Mouse (Mus musculus) ES-E14 (cell line): ENCODE results near the gene Samd4. TPM values are rescaled to one million over a fixed set of nuclear protein-coding genes. Genes with fewer than 3 reads are reported as not detected.

ENCODE experiments used
- DNase-seq: peaks from one replicate; pipeline ENCODE4 v3.0.0-alpha.2; 2013; ENCODE audit warnings: low read depth, low spot score
- H3K27ac ChIP-seq: 2 replicates; pipeline ENCODE4 v1.5.1; 2012; ENCODE audit warnings: low read depth, mild to moderate bottlenecking, low read length, moderate library complexity, mixed read lengths; ENCODE audit not compliant: poor library complexity, insufficient read depth, severe bottlenecking
- H3K36me3 ChIP-seq: 2 replicates; pipeline ENCODE4 v1.6.1; 2012; ENCODE audit warnings: mild to moderate bottlenecking, low read length, moderate library complexity, mixed read lengths; ENCODE audit not compliant: control insufficient read depth, poor library complexity, insufficient read depth, severe bottlenecking
- H3K4me1 ChIP-seq, 2 experiments: fragments of 150-350 bp in 1 of 2; sonication (generic) in 1 of 2; 2 replicates each; pipeline ENCODE4 v1.6.1; 2012; ENCODE audit warnings: low read length in 2 of 2, mild to moderate bottlenecking in 1 of 2, mixed read lengths in 1 of 2; ENCODE audit not compliant: control insufficient read depth in 2 of 2, insufficient read depth in 2 of 2, poor library complexity in 1 of 2
- H3K4me3 ChIP-seq, 2 experiments: fragments of 150-350 bp in 1 of 2; sonication (generic) in 1 of 2; 2 replicates each; pipeline ENCODE4 v1.5.1; 2012; ENCODE audit warnings: low read length in 2 of 2, low read depth in 1 of 2, mild to moderate bottlenecking in 1 of 2, mixed read lengths in 1 of 2; ENCODE audit not compliant: insufficient read depth in 1 of 2, poor library complexity in 1 of 2, severe bottlenecking in 1 of 2
- H3K9ac ChIP-seq: 2 replicates; pipeline ENCODE4 v1.6.1; 2012; ENCODE audit warnings: low read depth, mild to moderate bottlenecking, low read length, mixed read lengths; ENCODE audit not compliant: poor library complexity, insufficient read depth, severe bottlenecking
- H3K9me3 ChIP-seq: fragments of 150-350 bp; sonication (generic); 2 replicates; pipeline ENCODE4 v1.6.1; 2012; ENCODE audit warnings: low read depth, mild to moderate bottlenecking, low read length; ENCODE audit not compliant: control insufficient read depth, insufficient read depth
- CHD2 ChIP-seq: IDR thresholded peaks from 2 replicates; pipeline ENCODE4 v1.6.1; 2014; ENCODE audit warnings: mild to moderate bottlenecking, low read depth, low read length, inconsistent platforms
- HCFC1 ChIP-seq: IDR thresholded peaks from 2 replicates; pipeline ENCODE4 v1.6.1; 2012; ENCODE audit warnings: low read length, inconsistent platforms, borderline replicate concordance; ENCODE audit not compliant: insufficient read depth
- MAFK ChIP-seq: IDR thresholded peaks from 2 replicates; pipeline ENCODE4 v1.6.1; 2014; ENCODE audit warnings: mild to moderate bottlenecking, low read depth, low read length, inconsistent platforms; ENCODE audit not compliant: insufficient read depth
- ZC3H11A ChIP-seq: IDR thresholded peaks from 2 replicates; pipeline ENCODE4 v1.6.1; 2012; ENCODE audit warnings: low read depth, mild to moderate bottlenecking, inconsistent platforms, low read length, borderline replicate concordance
- ZNF384 ChIP-seq: IDR thresholded peaks from 2 replicates; pipeline ENCODE4 v1.6.1; 2012; ENCODE audit warnings: low read depth, low read length, inconsistent platforms
- in situ Hi-C, 2 experiments: fragments of 600-800 bp; cut with MboI; formaldehyde crosslinking; loops; one replicate each; pipeline ENCODE4 v1.15.1; 2025; ENCODE audit warnings: low sequenced_read_pairs in 2 of 2, inconsistent platforms in 1 of 2; ENCODE audit not compliant: unreplicated experiment in 2 of 2
- total RNA-seq: library from RNA; depleted of rRNA; stranded (reverse); fragments of 300-350 nt; gene quantifications from 2 replicates; pipeline ENCODE4 v1.2.3, GENCODE M21; 2012

Samd4 gene
- total RNA-seq, 1 experiment, result 4.2 TPM

- no peak for TF ChIP-seq MAFK
- TF ChIP-seq ZNF384, result no peak
- TF ChIP-seq HCFC1, result no peak
- no peak for TF ChIP-seq ZC3H11A
- TF ChIP-seq CHD2, result no peak
- in situ Hi-C loops, result no loop called here
- Histone ChIP-seq H3K9ac (no peak overlapping the region), H3K9me3 (no peaks in the 10 kb centered on the region), H3K36me3 (no peaks in the 10 kb centered on the region), H3K4me1 (peaks cover 0 to 4% of the 10 kb centered on the region in 2 experiments; a peak in 2 of 4 replicates), H3K4me3 (no peak overlapping the region), H3K27ac (no peak overlapping the region)
- DNase-seq, result no peak
These were observed 63.3 kb downstream of the Samd4 start for GRCm38 (mm10) chr14:46945903-46946490.

- in situ Hi-C loops, result no loop called here
- no peak overlapping the region for H3K9ac ChIP-seq
- no peak for DNase-seq
- no peaks in the 10 kb centered on the region for H3K4me1 ChIP-seq
- H3K9me3 ChIP-seq, result no peaks in the 10 kb centered on the region
- H3K36me3 ChIP-seq, result no peaks in the 10 kb centered on the region
- no peak overlapping the region for H3K27ac ChIP-seq
- H3K4me3 ChIP-seq, result no peak overlapping the region
- TF ChIP-seq HCFC1, result no peak
- no peak for TF ChIP-seq CHD2
- TF ChIP-seq MAFK, result no peak
- no peak for TF ChIP-seq ZC3H11A
- no peak for TF ChIP-seq ZNF384
These were observed 65.0 kb downstream of the Samd4 start for GRCm38 (mm10) chr14:46947644-46948043.

- no peaks in the 10 kb centered on the region for H3K36me3 ChIP-seq
- H3K9me3 ChIP-seq, result no peaks in the 10 kb centered on the region
- H3K4me1 ChIP-seq, result no peaks in the 10 kb centered on the region
- DNase-seq, result no peak
- H3K4me3 ChIP-seq, result no peak overlapping the region
- TF ChIP-seq ZC3H11A (no peak), HCFC1 (no peak), CHD2 (no peak), MAFK (no peak), ZNF384 (no peak)
- no peak overlapping the region for H3K9ac ChIP-seq
- no peak overlapping the region for H3K27ac ChIP-seq
- in situ Hi-C loops, result no loop called here
These were observed 68.1 kb downstream of the Samd4 start for GRCm38 (mm10) chr14:46950527-46951384.

GRCm38 (mm10) chr14:46952264-46952663, 69.6 kb downstream of the Samd4 start:
- Histone ChIP-seq H3K9ac (no peak overlapping the region), H3K4me3 (no peak overlapping the region), H3K36me3 (no peaks in the 10 kb centered on the region), H3K27ac (no peak overlapping the region; the same call in 1 of the 2 replicates), H3K4me1 (no peaks in the 10 kb centered on the region), H3K9me3 (no peaks in the 10 kb centered on the region)
- no peak for DNase-seq
- in situ Hi-C loops, result no loop called here
- no peak for TF ChIP-seq CHD2
